Mouse (Mus musculus): ENCODE measurements around the gene Epo.

The Epo gene

DNA sequence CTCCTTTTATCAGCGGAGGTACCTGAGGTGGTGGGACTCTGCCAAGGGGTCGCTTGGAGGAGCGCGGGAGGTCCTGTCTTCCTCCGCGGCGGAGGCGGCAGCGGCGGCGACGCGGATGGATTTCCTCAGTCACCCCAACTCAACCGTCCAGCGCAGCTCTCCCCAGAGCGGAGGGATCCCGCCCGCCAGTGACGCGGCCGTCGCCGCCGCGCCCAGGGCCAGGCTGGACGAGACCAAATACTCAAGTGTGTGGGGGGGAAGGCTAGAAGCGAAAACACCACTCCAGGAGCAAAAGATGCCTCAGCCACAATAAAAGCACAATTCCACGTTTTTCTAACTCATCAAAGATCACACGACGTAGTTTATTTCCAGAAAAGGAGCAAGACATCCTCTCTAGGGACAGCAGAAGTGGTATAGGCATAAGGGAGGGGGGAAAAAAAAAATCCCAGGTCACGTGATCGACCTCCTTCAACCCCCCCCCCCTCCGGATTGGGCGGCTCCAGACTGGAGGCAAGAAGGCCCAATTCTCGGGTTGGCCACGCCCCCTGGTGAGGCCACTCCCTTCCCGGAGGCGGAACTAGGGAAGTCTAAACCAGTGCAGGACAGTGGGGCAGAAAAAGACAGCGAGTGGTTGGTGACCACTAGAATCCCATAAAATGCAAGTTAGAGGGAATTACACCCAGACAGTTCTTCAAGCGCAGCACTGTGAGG lies at the start of gene Epo, which contains the start of gene Gnb2:
Gene Epo, minus strand, starts transcription at position 126 of the 711 bp plus-strand sequence.
Gene Gnb2, minus strand, starts transcription at position 394 of the 711 bp plus-strand sequence.
- DNase-seq: peak; percentile 97 to 98

DNA sequence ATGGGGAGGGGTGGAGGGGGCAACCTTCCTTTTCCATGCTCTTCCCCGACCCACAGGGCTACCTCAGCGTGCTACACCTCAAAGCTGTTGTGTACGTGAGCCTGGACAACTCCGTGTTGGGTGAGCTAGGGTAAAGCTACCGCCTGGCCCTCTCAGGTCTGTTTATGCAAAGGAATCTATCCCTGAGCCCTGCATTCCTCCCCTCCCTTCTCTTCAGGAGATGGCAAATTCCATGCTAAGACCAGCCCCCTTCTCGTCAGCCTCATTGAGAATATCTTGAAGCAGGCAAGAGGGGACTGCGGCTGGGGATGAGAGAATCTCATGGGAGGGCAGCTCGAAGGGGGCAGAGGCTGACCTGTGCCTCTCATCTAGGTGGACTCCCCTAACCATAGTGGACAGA lies 49.7 kb upstream of the Epo start:
- no peak for DNase-seq

DNA sequence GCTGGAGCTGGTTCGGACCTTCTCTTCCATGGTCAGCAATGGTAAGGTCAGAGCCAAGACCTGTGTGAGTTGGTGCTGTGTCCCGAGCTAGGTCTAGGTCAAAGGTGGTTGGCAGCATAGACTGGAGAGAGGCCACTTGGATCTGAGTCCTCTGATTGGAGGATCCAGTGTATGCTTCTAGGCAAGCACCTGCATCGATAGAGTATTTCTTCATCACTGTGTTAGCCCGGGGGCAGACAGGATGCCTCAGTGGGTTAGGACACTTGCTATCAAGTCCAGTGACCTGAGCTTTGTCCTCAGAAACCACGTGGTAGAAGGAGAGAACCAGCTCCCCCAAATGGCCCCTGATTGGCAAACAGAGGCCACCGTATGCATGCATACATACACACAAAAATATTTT lies 47.2 kb upstream of the Epo start:
- no peak for DNase-seq

DNA sequence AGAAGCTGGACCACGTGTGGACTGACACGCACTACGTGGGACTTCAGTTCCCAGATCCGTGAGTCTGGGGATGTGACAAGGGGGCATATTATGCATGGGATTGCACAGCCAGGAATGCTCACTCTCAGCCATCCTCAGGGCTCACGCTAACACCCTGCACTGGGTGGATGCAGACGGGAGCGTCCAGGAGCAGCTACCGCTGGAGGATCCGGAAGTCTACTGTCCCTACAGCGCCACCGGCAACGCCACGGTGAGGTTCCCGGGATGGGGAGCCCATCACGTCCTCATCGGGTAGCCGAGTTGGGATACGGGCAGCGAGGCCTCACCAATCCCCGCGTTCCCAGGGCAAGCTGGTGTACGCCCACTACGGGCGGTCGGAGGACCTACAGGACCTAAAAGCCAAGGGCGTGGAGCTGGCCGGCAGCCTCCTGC lies 41.4 kb upstream of the Epo start:
- no peak for DNase-seq

DNA sequence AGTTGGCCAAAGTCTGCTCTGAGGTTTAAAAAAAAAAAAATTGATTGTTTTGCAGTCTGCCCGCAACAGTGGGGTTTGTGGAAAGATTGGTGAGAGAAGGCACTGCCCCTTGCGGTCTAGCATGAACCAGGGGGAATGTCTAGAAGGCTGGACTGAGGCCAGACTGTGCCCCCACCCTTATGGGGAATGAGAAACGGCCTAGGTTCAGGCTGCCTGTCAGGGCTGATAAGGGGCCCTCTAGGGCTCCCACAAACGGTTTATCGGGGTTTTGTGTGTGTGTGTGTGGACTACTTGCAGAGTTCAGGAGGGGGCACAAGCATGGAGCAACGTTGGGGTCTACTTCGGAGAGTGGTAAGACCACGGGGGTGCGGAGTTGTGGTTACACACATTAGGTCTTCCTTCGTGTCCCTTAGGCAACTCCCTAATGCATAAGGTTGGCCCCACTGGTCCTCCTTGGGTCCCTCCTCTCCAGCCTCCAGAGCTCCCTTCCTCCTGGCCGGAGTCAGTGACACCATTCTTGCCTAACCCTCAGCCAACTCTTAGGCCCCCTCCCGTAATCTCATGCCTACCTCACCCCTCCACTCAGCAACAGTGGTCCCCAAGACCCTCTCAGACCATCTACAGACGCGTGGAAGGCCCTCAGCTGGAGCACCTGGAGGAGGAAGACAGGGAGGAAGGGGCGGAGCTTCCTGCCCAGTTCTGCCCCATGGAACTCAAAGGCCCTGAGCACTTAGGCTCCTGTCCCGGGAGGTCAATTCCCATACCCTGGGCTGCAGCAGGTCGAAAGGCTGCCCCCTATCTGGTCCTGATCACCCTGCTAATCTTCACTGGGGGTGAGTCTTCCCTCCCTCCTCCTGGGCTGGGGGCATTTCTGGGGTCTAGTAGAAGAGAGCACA lies 37.9 kb upstream of the Epo start:
- DNase-seq: no peak

DNA sequence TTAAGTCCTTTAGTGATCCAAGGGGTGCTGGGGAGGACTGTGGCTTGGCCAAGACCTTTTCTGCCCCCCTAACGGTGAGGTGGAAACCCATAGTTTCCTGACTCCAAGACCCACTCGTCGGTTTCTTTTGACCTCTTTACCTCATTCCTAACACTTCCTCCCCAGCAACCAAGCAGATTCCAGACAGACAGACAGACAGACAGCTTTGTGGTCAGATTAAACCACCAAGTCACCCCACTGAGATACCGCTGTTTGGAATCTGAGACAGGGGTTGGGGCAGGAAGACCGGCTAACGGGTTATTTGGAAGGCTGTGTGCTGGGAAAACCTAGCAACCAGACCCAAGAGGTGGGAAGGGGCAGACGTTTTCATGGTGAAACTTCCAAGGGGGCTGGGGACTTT lies 37.1 kb upstream of the Epo start:
- no peak for DNase-seq

DNA sequence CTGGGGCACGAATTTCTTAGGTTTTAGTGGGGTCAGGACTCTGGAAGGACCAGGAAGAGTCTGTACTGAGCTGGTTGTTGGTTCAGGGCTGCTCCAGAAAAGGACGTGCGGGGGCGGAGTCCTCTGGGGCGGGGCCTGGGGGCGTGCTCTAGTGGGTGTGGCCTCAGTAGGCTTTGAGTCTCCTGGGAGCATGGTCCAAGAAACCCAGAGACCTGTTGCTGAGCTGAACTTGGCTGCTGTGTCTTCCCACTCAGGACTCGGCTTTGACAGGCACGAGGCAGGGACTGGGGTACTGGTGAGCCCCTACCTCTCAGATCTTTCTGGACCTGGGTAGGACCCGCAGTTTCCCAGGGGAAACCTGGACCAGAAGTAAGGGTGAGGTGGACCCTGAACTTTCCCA lies 36.6 kb upstream of the Epo start, which contains the start of gene Tfr2:
Gene Tfr2, plus strand, starts transcription at position 176 of the 400 bp plus-strand sequence.
- peak; percentile 56 to 69 for DNase-seq

DNA sequence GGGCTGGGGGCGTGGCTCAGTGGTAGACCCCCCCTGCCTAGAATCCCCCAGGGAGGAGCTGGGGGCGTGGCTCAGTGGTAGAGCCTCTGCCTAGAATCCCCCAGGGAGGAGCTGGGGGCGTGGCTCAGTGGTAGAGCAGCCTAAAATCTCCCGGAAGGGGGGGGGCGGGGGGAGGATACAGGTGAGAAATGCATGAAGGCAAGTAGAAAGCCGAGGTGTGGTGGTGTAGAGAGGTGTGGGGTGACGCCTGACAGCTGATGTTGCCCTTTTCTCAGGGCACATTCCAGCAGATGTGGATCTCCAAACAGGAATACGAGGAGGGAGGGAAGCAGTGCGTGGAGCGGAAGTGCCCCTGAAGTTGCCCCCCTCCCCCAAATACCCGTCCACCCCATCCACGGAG lies 36.0 kb upstream of the Epo start:
- DNase-seq: no peak

DNA sequence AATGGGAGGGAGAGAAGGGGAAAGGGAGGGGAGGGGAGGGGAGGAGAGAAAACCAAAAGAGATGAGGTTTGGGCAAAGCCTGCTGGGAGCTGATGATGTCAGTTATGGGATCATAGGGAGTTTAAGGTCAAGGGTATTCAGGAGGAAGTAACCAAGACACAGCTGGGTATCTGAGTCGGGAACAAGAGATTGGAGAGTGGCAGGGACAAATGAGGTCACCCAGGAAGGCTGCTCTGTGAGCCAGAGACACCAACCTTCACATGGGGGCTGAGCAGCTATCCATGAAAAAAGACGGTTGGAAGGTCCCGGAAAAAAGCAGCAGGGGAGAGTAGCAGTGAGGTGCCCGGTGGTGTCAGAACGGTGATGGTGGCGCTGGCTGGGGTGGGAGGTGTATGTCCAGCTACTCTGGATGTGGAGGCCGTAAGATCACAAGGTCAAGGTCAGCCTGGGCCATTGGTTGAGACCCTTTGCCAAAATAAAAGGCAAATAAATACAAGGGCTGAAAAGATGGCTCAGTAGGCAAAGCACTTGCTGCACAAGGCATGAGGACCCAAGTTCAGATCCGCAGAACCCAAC lies 35.3 kb upstream of the Epo start:
- DNase-seq: no peak

DNA sequence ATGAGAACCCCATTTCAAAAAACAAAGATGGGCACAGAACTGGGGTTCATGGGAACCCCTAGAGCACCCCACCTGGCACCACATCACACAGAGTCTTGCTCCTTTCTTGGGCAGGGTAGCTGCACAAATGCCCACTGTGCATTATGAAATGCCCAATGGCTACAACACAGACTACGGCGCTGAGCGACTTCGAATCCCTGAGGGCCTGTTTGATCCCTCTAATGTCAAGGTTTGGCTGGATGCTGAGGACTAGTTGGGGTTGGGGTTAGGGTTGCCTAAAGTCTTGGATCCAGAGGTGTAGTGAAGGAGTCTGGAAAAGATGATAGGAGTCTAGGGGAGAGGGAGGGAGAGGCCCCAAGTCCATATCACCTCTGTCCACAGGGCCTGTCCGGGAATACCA lies 33.4 kb upstream of the Epo start:
- no peak for DNase-seq

DNA sequence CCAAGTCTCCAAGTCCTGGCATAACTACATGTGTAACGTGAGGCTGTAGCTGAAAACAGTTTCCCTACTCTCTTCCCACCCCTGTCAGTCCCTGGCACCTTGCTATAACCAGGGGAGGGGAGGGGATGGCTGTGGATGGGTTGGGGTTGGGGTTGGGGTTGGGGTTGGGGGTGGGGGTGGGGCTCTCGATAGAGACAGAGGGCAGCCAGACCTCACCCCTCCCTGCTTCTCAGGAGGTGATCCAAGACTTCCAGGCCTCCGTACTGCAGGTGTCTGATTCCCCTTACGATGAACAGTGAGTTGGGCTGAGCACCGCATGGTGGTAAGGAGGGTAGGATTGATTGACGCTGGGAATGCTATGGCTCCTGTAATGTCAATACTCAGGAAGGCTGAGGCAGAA lies 32.7 kb upstream of the Epo start:
- no peak for DNase-seq

DNA sequence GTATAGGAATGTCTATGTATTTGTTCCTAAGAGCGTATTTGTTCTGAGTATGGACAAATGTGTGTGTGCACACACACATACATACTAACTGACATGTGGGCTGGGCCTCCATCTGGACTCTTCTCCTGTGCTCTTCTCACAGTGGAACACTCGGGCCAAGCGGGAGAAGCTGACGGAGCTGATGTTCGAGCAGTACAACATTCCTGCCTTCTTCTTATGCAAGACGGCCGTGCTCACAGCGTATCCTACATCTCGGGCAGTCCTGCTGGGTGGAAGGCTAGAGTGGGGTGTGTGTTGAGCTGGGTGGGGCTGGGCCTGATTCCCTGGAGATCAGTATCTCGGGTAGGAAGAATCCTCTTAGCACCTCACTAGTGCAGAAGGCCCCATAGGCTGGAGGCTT lies 29.9 kb upstream of the Epo start:
- DNase-seq: no peak

DNA sequence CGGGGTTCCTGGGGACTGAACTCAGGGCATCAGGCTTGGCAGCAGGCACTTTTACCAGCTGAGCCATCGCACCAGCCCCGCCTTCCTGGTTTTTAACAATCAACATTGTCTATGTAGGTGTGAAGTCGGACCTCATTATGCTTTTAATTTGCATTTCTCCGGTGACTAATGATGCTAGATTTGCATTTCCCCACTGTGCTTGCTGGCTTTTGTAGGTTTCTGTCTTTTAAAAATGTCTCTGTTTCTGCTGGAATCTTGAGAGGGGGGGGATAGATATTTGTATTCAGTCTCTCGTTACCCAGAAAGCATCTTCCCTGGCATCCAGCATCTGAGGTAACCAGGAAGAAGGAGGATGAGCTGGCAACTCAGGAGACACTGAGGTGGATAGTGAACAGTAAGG lies 28.5 kb upstream of the Epo start:
- DNase-seq: no peak

DNA sequence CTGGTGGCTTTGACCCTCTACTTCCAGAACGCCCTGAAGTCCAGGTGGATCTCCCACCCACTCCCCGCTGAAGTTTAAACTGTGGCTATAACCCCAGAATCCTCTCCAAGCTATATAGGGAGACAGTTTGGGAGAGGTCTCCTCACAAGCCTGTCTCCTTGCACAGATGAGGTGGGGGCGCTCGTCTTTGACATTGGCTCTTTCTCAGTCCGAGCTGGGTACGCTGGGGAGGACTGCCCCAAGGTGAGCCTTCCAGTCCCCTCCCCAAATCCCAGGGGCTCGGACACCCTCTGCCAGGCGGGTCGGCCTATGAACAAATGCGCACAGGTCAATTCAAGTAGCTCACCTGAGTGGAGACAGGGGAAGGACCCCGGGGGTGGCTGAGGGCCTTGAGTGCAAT lies 20.9 kb upstream of the Epo start:
- no peak for DNase-seq

DNA sequence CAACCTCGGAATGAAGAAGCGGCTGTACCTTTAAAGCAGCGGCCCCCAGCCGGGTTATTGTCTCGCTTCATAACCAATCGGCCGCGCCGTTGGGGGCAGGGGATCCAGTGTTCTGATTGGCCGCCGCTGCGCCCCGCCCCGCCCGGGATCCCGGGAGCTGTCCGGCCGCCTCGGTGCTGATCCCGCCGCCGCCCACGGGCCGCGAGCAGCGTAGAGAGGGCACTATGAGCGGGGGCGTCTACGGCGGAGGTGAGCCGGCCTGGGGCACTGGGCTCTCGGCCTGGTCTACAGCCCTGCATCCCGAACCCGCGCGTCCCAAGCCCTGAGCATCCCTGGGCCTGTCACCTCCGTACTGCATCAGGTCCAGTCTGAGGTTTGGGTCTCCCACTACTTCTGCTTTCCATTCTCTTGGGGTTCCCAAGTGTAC lies 20.4 kb upstream of the Epo start, which contains the start of gene Actl6b:
Gene Actl6b, plus strand, starts transcription at position 107 of the 427 bp plus-strand sequence.
- DNase-seq: no peak

DNA sequence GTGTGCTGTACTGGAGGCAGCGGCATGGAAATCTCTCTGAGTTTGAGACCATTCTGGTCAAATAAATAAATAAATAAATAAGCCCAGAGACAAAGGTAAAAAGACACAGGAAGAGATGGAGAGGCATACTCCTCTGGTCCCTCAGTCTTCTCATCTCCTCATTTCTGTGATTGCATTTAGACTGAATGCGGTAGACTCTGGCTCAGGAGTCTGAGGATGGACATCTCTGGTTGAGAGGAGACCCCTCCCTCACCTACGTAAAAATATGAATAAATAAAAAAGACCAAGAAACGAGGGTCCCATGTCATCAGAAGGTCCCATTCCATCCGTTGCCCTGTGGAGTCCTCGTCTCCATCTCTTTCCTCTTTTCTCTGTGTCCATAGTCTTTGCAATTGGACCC lies 20.0 kb upstream of the Epo start:
- DNase-seq: no peak

DNA sequence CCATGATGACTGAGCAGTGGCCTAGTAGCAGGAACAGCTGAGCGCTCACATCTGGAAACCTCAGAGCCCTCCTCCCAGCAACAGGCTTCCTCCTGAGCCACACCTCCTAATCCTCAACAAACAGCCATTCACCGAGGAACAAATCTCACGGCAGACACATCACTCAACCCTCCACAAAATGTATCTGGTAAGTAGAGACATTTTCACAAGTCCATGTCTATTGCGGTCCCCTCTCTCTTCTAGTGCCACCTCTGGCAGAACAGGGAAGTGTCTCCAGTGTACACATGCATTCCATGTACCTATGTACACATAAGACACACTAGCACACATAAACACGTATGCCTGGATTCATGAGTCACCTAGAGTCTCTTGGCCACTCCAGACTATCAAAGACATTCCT lies 18.1 kb upstream of the Epo start:
- DNase-seq: no peak

DNA sequence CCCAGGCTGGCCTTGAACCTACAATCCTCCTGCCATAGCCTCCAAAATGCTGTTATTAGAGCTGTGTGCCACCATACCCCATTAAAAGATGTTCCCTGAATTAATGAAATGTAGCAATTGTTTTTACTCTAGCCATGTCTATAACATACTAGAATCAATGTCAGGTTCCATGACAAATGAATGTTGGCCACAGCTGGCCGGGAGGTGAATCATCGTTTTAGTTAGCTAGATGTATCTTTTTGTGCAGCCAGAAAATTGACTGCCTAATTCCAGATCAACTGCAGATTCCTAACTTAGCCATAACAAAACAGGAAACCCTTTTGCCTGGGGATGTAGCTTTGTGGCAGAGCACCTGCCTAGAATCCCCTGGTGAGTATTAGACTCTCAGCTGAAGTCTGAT lies 16.8 kb upstream of the Epo start:
- DNase-seq: no peak

DNA sequence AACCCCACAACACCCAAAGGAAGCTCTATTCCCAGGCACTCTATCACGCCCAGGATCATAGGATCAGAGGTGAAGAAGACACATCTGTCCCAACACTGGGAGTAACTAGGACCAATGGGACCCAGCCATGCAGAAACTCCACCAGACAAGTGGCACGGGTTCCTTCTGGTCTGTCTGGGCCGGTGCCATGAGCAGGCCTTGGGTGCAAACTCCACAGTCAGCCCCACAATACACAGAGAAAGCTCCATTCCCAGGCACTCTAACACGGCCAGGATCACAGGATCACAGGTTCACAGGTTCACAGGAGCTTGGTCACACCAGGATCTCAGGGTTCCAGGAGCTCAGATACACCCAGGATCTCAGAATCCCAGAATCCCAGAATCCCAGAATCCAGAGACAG lies 12.6 kb upstream of the Epo start:
- DNase-seq: no peak

DNA sequence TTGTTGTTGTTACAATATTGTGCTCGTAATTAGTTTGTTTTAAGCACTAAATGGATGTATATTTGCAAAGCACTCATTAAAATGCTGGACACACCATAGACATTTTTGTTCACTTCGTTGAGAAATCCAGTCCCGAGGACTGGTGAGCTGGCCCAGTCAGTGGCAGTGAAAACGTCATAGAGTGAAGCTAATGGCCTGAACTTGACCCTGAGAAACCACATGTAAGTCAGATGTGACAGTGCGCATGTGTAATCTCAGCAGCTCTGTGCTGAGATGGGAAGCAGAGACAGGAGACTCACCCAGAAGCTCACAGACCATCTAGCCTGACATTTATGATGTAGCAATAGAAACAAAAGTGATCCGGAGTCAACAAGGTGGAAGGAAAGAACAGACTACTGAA lies 11.9 kb upstream of the Epo start:
- no peak for DNase-seq

DNA sequence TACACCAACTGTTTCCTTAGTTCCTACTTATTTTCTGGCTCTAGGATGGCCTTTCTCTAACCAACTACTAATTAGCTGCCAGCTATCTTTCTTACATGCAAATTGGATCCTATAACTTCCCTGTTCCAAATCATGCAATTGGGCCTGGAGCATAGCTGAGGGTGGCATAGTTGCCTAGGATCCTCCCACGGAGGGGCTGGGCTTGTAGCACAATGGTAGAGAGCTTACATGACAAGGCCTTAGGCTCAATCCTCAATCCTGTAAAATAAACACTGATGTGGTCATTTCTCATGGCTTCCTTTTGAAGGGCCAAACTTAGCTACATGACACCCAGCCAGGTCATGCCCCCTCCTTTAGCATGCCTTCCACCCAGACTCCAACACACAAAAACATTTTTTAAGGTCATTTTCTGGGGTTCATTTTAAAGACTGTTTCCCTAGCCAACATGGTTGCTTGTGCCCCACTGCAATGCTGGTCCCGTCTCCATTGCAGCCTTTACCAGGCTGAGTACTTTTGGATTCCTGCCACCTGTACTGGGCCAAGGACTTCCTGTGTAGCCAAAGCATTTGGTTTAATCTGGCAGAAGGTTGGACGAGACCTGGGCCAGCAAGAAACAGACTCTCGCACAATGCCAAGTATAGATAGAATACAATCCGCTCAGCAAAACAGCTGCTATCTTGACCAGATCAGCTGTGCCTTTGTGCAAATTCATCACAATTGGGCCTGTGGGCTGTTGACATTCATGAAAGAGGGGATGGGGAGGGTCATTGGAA lies 8.9 kb upstream of the Epo start:
- no peak for DNase-seq

DNA sequence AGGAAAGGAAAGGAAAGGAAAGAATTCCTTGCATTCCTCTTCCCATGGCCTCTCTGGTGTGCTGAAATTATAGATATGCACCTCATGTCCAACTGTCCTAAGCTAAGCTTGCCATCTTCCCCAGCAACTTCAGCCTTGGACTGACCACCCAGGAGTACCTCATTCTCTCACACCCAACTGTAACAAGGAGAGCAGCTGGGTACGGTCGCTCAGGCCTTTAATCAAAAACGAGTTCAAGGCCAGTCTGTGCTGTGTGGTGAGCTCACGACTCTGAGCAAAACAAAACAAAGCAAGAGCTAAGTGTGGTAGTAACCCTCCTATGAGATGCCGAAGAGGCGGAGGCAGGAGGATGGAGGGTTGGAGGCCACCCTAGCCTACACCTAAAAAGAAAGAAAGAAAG lies 7.9 kb upstream of the Epo start:
- DNase-seq: no peak

DNA sequence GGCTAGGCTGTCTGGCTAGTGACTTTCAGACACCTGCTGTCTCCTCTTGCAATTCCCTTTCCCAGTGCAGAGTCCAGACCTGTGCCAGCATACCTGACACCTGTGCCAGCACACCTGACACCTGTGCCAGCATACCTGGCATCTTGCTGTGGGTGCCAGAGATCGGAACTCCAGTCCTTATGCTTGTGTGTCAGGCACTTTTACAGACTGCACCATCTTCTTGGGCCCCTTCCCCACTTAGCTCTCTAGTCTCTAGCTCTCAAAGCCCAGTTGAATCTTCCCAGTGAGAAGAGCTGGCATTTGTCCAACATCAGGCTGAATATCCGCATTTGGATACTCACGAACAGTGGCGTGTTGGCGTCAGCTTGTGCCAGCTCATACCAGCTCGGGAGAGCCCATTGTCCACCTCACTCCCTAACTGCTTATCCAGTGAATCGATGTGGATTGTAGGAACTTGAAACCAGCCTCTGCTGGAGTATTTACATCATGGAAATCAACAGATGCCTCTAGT lies 6.3 kb upstream of the Epo start:
- no peak for DNase-seq

Measured in spleen, adult 18-20 months (tissue).